Comparison of ENCODE assay signal across 21 mouse cellular contexts in genomic region chr1:160298893-160299292, GRCm38 (mm10).
DNase-seq lines count a peak whose midpoint lies in the region; ATAC-seq and TF ChIP-seq lines count a peak whose summit lies in the region.
"Had no signal": no experiment of that assay in that cellular context is flagged by ENCODE, and none has a peak within 500 bp of the region (broad histone marks: within the 10 kb centered on the region; RNA-seq: fewer than 3 reads in every experiment).

No protein-coding gene starts in this region.

- no peak overlapping the region for H3K27ac ChIP-seq in liver, embryonic 14.5 days
- peak overlapping the region; percentile 75 for H3K27ac ChIP-seq in macrophage
- H3K27ac ChIP-seq: embryonic facial prominence, embryonic 12.5 days; forebrain, embryonic 12.5 days; heart, embryonic 10.5 days; heart, embryonic 15.5 days; hindbrain, embryonic 13.5 days; hindbrain, postnatal 0 days had no signal

- DNase-seq in liver, embryonic 14.5 days (ENCODE audit: low read depth in 3 of 3, low spot score in 3 of 3): no peak
- no peak for DNase-seq in cerebellum, postnatal 25 days
- DNase-seq in ovary, adult 18-20 months (ENCODE audit: low spot score): no peak
- no peak for DNase-seq in left cerebral cortex, postnatal 14 days (ENCODE audit: low spot score in 2 of 2)
- DNase-seq: adrenal gland, adult 8-10 months; adrenal gland, postnatal 36 days; cerebellum, adult 2 months; cerebellum, postnatal 14 days; gastrocnemius, postnatal 25 days; heart, adult 18-20 months; heart, postnatal 14 days had no signal

- H3K4me2 ChIP-seq in liver, embryonic 14.5 days (ENCODE audit: low read depth): no peak overlapping the region
- H3K4me2 ChIP-seq: embryonic facial prominence, embryonic 12.5 days; forebrain, embryonic 12.5 days; heart, embryonic 15.5 days; hindbrain, embryonic 13.5 days had no signal

- peak; percentile 38 for TF ChIP-seq EP300 in liver, embryonic 14.5 days (IDR thresholded peaks at IDR 0.05; ENCODE audit: low read depth)

- 13% methylated on average over 1 of the region's 1 CpGs for WGBS in liver, embryonic 14.5 days (ENCODE audit: insufficient replicate concordance)
- 50% methylated on average over 1 of the region's 1 CpGs for WGBS in macrophage (ENCODE audit: missing documents)

- no peak overlapping the region for H3K4me3 ChIP-seq in liver, embryonic 14.5 days (ENCODE audit: insufficient read depth in 1 of 2, low read depth in 2 of 2, low read length in 2 of 2)
- no peak overlapping the region for H3K4me3 ChIP-seq in macrophage (ENCODE audit: inconsistent target)
- H3K4me3 ChIP-seq: embryonic facial prominence, embryonic 12.5 days; forebrain, embryonic 12.5 days; heart, embryonic 10.5 days; heart, embryonic 15.5 days; hindbrain, embryonic 13.5 days had no signal

- no peaks in the 10 kb centered on the region for H3K79me2 ChIP-seq in macrophage (ENCODE audit: inconsistent target)

- no peaks in the 10 kb centered on the region for H3K9me3 ChIP-seq in liver, embryonic 14.5 days (ENCODE audit: control insufficient read depth, low read length)
- H3K9me3 ChIP-seq: embryonic facial prominence, embryonic 12.5 days; forebrain, embryonic 12.5 days; heart, embryonic 10.5 days; heart, embryonic 15.5 days; hindbrain, embryonic 13.5 days had no signal

- intact Hi-C loops in left cerebral cortex, postnatal 14 days (cut with DNase I): no loop called here

- H3K36me3 ChIP-seq in liver, embryonic 14.5 days (replicated peaks; ENCODE audit: control insufficient read depth, insufficient read depth, low read depth): no peaks in the 10 kb centered on the region
- no peaks in the 10 kb centered on the region for H3K36me3 ChIP-seq in macrophage (ENCODE audit: inconsistent target)
- H3K36me3 ChIP-seq: embryonic facial prominence, embryonic 12.5 days; forebrain, embryonic 12.5 days; heart, embryonic 10.5 days; heart, embryonic 15.5 days; hindbrain, embryonic 13.5 days had no signal

- H3K9ac ChIP-seq in liver, embryonic 14.5 days (replicated peaks): no peak overlapping the region
- H3K9ac ChIP-seq: embryonic facial prominence, embryonic 12.5 days; forebrain, embryonic 12.5 days; heart, embryonic 15.5 days; hindbrain, embryonic 13.5 days had no signal

- H3K27me3 ChIP-seq in liver, embryonic 14.5 days (ENCODE audit: control insufficient read depth, insufficient read depth, low read length): no peaks in the 10 kb centered on the region
- H3K27me3 ChIP-seq: embryonic facial prominence, embryonic 12.5 days; forebrain, embryonic 12.5 days; heart, embryonic 15.5 days; hindbrain, embryonic 13.5 days had no signal

- ATAC-seq in granulocyte monocyte progenitor cell, adult 5-6 weeks (replicated peaks; ENCODE audit: poor library complexity, severe bottlenecking): peak; percentile 24
- ATAC-seq in liver, embryonic 14.5 days (ENCODE audit: insufficient read depth): peak; percentile 67
- ATAC-seq in megakaryocyte-erythroid progenitor cell, adult 5-6 weeks (replicated peaks; ENCODE audit: low FRiP score, low TSS enrichment, poor library complexity, severe bottlenecking): peak; percentile 49
- ATAC-seq: forebrain, embryonic 16.5 days; hindbrain, postnatal 0 days had no signal

- peaks cover 26 to 50% of the 10 kb centered on the region in 2 experiments for H3K4me1 ChIP-seq in liver, embryonic 14.5 days (replicated peaks; ENCODE audit: control insufficient read depth in 2 of 2, insufficient read depth in 2 of 2, low read length in 1 of 2)
- H3K4me1 ChIP-seq: embryonic facial prominence, embryonic 12.5 days; forebrain, embryonic 12.5 days; hindbrain, embryonic 13.5 days had no signal

- no peak for TF ChIP-seq CTCF in liver, embryonic 14.5 days (IDR thresholded peaks at IDR 0.05; ENCODE audit: low read depth)
